Mouse (Mus musculus) MEL (cell line): Measurements from ENCODE around the gene Aldh6a1.

ENCODE experiments used
- CTCF ChIP-seq, 3 experiments: IDR thresholded peaks in 2 of 3; conservative IDR thresholded peaks in 1 of 3; 2 replicates each; pipeline ENCODE4 v1.5.1; 2011 to 2012; ENCODE audit warnings: low read length in 3 of 3, low read depth in 2 of 3, mild to moderate bottlenecking in 2 of 3, improper control_type of control experiment in 1 of 3, inconsistent platforms in 1 of 3, mixed read lengths in 1 of 3, moderate library complexity in 1 of 3; ENCODE audit not compliant: control insufficient read depth in 1 of 3, insufficient read depth in 1 of 3, poor library complexity in 1 of 3, severe bottlenecking in 1 of 3
- EP300 ChIP-seq, 2 experiments: IDR thresholded peaks; 2 replicates each; pipeline ENCODE4 v1.6.1; 2011; ENCODE audit warnings: improper control_type of control experiment in 2 of 2, low read length in 2 of 2, low read depth in 1 of 2, mild to moderate bottlenecking in 1 of 2
- GATA1 ChIP-seq: IDR thresholded peaks from 2 replicates; pipeline ENCODE4 v1.6.1; 2011; ENCODE audit warnings: low read depth, low read length, improper control_type of control experiment
- MAX ChIP-seq: IDR thresholded peaks from 2 replicates; pipeline ENCODE4 v1.6.1; 2011; ENCODE audit warnings: low read length, improper control_type of control experiment
- POLR2A ChIP-seq, 2 experiments: IDR thresholded peaks; 2 replicates each; pipeline ENCODE4 v1.6.1; 2011 to 2012; ENCODE audit warnings: low read length in 2 of 2, mild to moderate bottlenecking in 2 of 2, control low read depth in 1 of 2, improper control_type of control experiment in 1 of 2, low read depth in 1 of 2, moderate library complexity in 1 of 2; ENCODE audit not compliant: control insufficient read depth in 1 of 2, insufficient read depth in 1 of 2, poor library complexity in 1 of 2
- POLR2AphosphoS5 ChIP-seq: IDR thresholded peaks from 2 replicates; pipeline ENCODE4 v1.6.1; 2012; ENCODE audit warnings: low read depth, borderline replicate concordance, mild to moderate bottlenecking, inconsistent platforms, low read length, moderate library complexity, mixed read lengths
- UBTF ChIP-seq: IDR thresholded peaks from 2 replicates; pipeline ENCODE4 v1.6.1; 2012; ENCODE audit warnings: low read depth, mild to moderate bottlenecking, inconsistent platforms, low read length, improper control_type of control experiment, moderate library complexity, borderline replicate concordance; ENCODE audit not compliant: insufficient read depth

- TF ChIP-seq POLR2A (IDR thresholded peaks at IDR 0.05; ENCODE audit: control insufficient read depth in 1 of 2, insufficient read depth in 1 of 2, low read depth in 1 of 2, low read length in 2 of 2, poor library complexity in 1 of 2): no peak
- TF ChIP-seq POLR2AphosphoS5: no peak
- no peak for TF ChIP-seq CTCF (IDR thresholded peaks at IDR 0.05 in 2 of 3, conservative IDR thresholded peaks at IDR 0.05 in 1 of 3; ENCODE audit: control insufficient read depth in 1 of 3, insufficient read depth in 1 of 3, low read depth in 2 of 3, low read length in 3 of 3, poor library complexity in 1 of 3, severe bottlenecking in 1 of 3)
- TF ChIP-seq MAX: no peak
- TF ChIP-seq GATA1: no peak
- TF ChIP-seq EP300 (IDR thresholded peaks at IDR 0.05; ENCODE audit: low read depth in 1 of 2, low read length in 2 of 2): no peak
- no peak for TF ChIP-seq UBTF
These were observed 52.2 kb downstream of the Aldh6a1 start for GRCm38 (mm10) chr12:84398629-84399028.
